Mouse (Mus musculus): ENCODE measurements at regions not wholly inside any gene's neighbourhood (a gene's known extent, or its start where the extent isn't known, plus 50 kb on each side); places are given as distances from the start of the nearest gene placed in this dataset.

DNA sequence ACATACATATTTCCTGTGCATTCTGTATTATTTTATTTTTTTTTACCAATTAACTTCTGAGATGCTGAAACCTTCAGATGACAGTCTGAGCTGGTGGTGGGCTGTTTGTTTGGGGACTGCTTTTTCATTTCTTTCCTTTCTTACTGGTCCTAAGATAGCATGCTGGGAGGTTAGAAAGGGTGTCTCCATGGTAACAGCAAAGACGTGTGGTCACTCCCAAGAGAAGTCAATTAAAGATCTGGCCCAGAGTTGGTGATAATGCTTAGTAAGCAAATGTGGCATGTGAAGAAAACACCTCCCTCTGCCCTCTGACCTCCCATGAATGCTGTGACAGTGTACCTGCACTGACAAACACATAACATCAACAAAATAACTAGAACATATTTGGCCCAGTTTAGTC is 142.5 kb downstream of the Med10 start:
- Histone ChIP-seq H3K27me3 (ENCODE audit: control insufficient read depth, insufficient read depth, low read length) (no peaks in the 10 kb centered on the region), H3K9ac (ENCODE audit: low read depth, low read length) (no peak overlapping the region), H3K36me3 (ENCODE audit: control insufficient read depth, insufficient read depth, low read length) (no peaks in the 10 kb centered on the region), H3K27ac (ENCODE audit: low read depth, low read length) (no peak overlapping the region), H3K9me3 (ENCODE audit: control insufficient read depth, low read length) (no peaks in the 10 kb centered on the region), H3K4me2 (replicated peaks; ENCODE audit: low read depth, low read length) (no peak overlapping the region), H3K4me1 (replicated peaks; ENCODE audit: control insufficient read depth, insufficient read depth, low read length) (no peaks in the 10 kb centered on the region), H3K4me3 (ENCODE audit: low read depth, low read length) (no peak overlapping the region)
- DNase-seq (ENCODE audit: low spot score), result peak; percentile 28
- 7% methylated on average over 1 of the region's 1 CpGs for WGBS
- no peak for ATAC-seq (ENCODE audit: low FRiP score)

DNA sequence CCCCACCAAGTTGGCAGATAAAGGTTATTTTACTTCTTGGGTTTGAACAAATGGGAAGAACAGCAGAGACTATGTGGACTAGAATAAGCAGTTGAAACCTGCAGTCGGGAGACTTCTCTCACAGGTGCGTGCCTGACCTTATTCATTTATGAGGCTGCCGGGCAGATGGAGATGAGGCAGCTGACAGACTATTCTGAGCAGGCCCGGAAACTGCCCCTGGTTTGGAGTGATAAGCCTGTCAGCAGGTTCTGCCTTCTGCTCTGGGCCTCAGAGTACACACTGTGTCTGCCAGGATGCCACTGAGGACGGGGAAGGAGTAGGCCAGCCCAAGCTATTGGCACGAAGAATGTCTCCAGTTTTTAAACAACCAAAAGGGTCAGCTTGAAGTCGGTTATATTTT is 144.4 kb downstream of the Med10 start:
- Histone ChIP-seq H3K9ac (ENCODE audit: low read depth, low read length) (no peak overlapping the region), H3K9me3 (ENCODE audit: control insufficient read depth, low read length) (no peaks in the 10 kb centered on the region), H3K4me1 (replicated peaks; ENCODE audit: control insufficient read depth, insufficient read depth, low read length) (no peaks in the 10 kb centered on the region), H3K27ac (ENCODE audit: low read depth, low read length) (no peak overlapping the region), H3K27me3 (ENCODE audit: control insufficient read depth, insufficient read depth, low read length) (no peaks in the 10 kb centered on the region), H3K4me3 (ENCODE audit: low read depth, low read length) (no peak overlapping the region), H3K4me2 (replicated peaks; ENCODE audit: low read depth, low read length) (no peak overlapping the region), H3K36me3 (ENCODE audit: control insufficient read depth, insufficient read depth, low read length) (no peaks in the 10 kb centered on the region)
- DNase-seq (ENCODE audit: low spot score), result no peak
- no peak for ATAC-seq (ENCODE audit: low FRiP score)
- WGBS, result 79% methylated on average over 7 of the region's 7 CpGs

DNA sequence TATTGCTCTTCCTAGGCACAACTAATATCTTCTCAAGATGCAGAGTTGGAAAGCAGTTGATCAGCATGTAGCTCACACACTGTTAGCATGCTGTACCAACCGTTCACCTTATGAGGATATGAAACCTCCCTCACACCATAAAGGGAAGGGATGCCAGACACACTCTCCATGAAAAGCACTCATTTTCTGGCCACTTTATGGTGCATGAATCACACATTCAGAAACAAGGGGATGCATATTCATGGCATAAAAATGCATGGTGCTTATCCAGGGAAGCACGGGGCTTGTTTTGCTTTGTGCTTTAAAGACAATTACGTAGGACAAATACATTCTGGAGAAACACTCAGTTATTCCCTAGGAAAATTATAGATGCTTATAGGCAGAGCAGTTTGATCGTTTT is 149.9 kb downstream of the Med10 start:
- ATAC-seq (ENCODE audit: low FRiP score) (no peak), DNase-seq (ENCODE audit: low spot score) (no peak)
- 88% methylated on average over 4 of the region's 4 CpGs for WGBS
- Histone ChIP-seq H3K4me2 (replicated peaks; ENCODE audit: low read depth, low read length) (no peak overlapping the region), H3K27me3 (ENCODE audit: control insufficient read depth, insufficient read depth, low read length) (no peaks in the 10 kb centered on the region), H3K27ac (ENCODE audit: low read depth, low read length) (no peak overlapping the region), H3K36me3 (ENCODE audit: control insufficient read depth, insufficient read depth, low read length) (no peaks in the 10 kb centered on the region), H3K9me3 (ENCODE audit: control insufficient read depth, low read length) (no peaks in the 10 kb centered on the region), H3K4me1 (replicated peaks; ENCODE audit: control insufficient read depth, insufficient read depth, low read length) (no peaks in the 10 kb centered on the region), H3K4me3 (ENCODE audit: low read depth, low read length) (no peak overlapping the region), H3K9ac (ENCODE audit: low read depth, low read length) (no peak overlapping the region)

DNA sequence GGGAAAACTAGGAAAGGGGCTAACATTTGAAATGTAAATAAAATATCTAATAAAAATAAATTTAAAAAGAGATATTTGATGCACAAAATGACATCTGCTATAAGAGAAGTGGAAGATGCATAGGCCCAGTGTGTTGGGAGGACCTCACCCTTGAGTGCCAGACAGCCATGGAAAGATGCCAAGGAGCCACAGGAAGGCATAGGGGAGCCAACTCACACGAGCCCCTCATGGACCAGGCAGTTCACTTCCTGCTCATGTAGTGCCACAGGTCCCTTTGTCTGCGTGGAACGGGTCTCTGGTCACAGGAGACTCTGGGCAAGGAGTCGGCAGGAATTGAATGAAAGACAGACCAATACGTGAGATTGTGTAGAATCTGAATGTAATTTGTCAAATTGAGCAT is 152.0 kb downstream of the Med10 start:
- 82% methylated on average over 5 of the region's 5 CpGs for WGBS
- no peaks in the 10 kb centered on the region for H3K9me3 ChIP-seq (ENCODE audit: control insufficient read depth, low read length)
- H3K9ac ChIP-seq (ENCODE audit: low read depth, low read length), result no peak overlapping the region
- H3K36me3 ChIP-seq (ENCODE audit: control insufficient read depth, insufficient read depth, low read length), result no peaks in the 10 kb centered on the region
- no peak overlapping the region for H3K4me3 ChIP-seq (ENCODE audit: low read depth, low read length)
- no peak for DNase-seq (ENCODE audit: low spot score)
- no peaks in the 10 kb centered on the region for H3K4me1 ChIP-seq (replicated peaks; ENCODE audit: control insufficient read depth, insufficient read depth, low read length)
- H3K4me2 ChIP-seq (replicated peaks; ENCODE audit: low read depth, low read length), result no peak overlapping the region
- H3K27me3 ChIP-seq (ENCODE audit: control insufficient read depth, insufficient read depth, low read length), result no peaks in the 10 kb centered on the region
- no peak for ATAC-seq (ENCODE audit: low FRiP score)
- no peak overlapping the region for H3K27ac ChIP-seq (ENCODE audit: low read depth, low read length)

DNA sequence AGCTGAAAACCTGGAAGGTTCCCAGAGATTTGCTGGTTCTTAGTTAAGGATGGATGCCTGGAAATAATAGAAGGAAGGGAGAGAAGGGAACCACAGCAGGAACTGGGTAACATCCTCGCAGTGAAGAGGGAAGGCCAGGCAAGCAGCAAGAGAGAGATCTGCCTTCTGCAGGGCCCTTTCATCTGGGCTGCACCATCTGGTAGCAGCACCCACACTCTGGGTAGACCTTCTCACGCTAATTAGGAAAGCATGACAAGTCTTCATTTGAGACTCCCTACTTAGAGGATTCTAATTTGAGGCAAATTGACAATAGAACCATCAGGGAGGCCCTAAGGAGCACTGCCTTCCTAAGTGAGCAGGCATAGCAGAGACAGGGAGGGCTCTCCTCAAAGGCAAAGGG is 153.3 kb downstream of the Med10 start:
- 57% methylated on average over 2 of the region's 2 CpGs for whole genome bisulfite sequencing
- H3K4me3 ChIP-seq (ENCODE audit: low read depth, low read length), result no peak overlapping the region
- H3K27ac ChIP-seq (ENCODE audit: low read depth, low read length), result no peak overlapping the region
- no peak for ATAC-seq (ENCODE audit: low FRiP score)
- H3K9me3 ChIP-seq (ENCODE audit: control insufficient read depth, low read length), result no peaks in the 10 kb centered on the region
- no peaks in the 10 kb centered on the region for H3K27me3 ChIP-seq (ENCODE audit: control insufficient read depth, insufficient read depth, low read length)
- no peaks in the 10 kb centered on the region for H3K4me1 ChIP-seq (replicated peaks; ENCODE audit: control insufficient read depth, insufficient read depth, low read length)
- no peak for DNase-seq (ENCODE audit: low spot score)
- H3K9ac ChIP-seq (ENCODE audit: low read depth, low read length), result no peak overlapping the region
- H3K36me3 ChIP-seq (ENCODE audit: control insufficient read depth, insufficient read depth, low read length), result no peaks in the 10 kb centered on the region
- no peak overlapping the region for H3K4me2 ChIP-seq (replicated peaks; ENCODE audit: low read depth, low read length)

DNA sequence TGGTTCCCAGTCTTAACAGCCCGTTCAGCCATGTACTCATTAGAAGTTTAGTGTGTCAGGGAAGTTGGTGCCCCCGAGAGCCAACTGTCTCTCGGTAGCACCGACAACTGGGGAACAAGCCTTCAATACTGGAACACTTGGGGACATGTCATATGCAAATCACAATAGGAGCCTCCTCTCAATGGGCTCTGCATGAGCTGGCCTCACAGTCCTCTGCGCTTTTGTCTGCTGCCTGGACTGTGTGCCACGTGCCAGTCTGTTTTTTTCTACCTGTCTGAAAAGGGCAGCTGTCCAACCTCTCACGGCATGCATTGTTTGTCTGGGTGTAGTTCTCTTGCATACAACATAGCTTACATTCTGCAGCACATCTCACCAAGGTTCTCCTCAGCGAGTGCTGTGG is 161.7 kb downstream of the Med10 start:
- Histone ChIP-seq H3K4me3 (ENCODE audit: low read depth, low read length) (no peak overlapping the region), H3K27me3 (ENCODE audit: control insufficient read depth, insufficient read depth, low read length) (no peaks in the 10 kb centered on the region), H3K27ac (ENCODE audit: low read depth, low read length) (no peak overlapping the region), H3K4me1 (replicated peaks; ENCODE audit: control insufficient read depth, insufficient read depth, low read length) (no peaks in the 10 kb centered on the region; the same call in 1 of the 2 replicates), H3K9ac (ENCODE audit: low read depth, low read length) (no peak overlapping the region), H3K9me3 (ENCODE audit: control insufficient read depth, low read length) (no peaks in the 10 kb centered on the region), H3K4me2 (replicated peaks; ENCODE audit: low read depth, low read length) (no peak overlapping the region), H3K36me3 (ENCODE audit: control insufficient read depth, insufficient read depth, low read length) (no peaks in the 10 kb centered on the region)
- 51% methylated on average over 8 of the region's 8 CpGs for WGBS
- no peak for DNase-seq (ENCODE audit: low spot score)
- peak; percentile 51 for ATAC-seq (ENCODE audit: low FRiP score)

DNA sequence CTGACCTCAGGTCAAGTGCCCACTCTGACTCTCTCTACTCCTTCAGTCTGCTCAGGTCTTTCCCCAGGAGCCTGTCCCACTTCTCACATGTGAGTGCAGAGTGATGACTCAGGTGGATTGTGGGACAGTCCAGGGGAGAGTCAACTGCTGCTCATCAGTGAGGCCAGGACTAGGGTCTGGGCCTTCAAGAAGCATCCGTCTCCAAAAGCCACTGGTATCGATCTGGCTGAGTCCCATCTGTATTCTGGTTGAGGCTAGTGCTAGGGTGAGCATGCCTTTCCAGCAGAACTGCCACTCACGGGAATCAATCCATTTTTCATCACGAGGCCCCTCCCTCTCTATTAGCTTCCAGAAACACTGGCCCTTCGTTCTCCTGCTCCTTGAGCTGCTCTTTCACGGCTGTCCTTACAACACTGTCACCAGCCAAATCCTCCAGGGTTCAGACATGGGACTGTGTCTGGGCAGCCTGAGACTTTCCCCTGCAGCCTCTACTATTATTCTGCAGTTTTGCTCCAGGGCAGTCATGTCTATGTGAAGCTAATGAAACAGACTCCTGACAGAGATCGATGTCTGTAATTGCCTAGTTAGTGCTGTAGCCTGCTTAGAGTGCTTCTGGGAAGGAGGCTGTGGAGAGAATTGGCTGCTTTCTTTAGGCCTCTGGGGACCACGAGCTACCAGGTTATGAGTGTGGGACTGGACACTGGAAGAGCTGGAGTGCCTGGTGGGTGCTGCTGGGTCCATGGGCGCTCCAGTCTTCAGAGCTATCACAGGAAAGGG is 169.3 kb downstream of the Med10 start:
- 72% methylated on average over 9 of the region's 9 CpGs for WGBS
- Histone ChIP-seq H3K27me3 (ENCODE audit: control insufficient read depth, insufficient read depth, low read length) (no peaks in the 10 kb centered on the region), H3K36me3 (ENCODE audit: control insufficient read depth, insufficient read depth, low read length) (no peaks in the 10 kb centered on the region), H3K27ac (ENCODE audit: low read depth, low read length) (peak overlapping the region; percentile 58), H3K9me3 (ENCODE audit: control insufficient read depth, low read length) (no peaks in the 10 kb centered on the region), H3K9ac (ENCODE audit: low read depth, low read length) (no peak overlapping the region), H3K4me3 (ENCODE audit: low read depth, low read length) (no peak overlapping the region), H3K4me1 (replicated peaks; ENCODE audit: control insufficient read depth, insufficient read depth, low read length) (no peaks in the 10 kb centered on the region), H3K4me2 (replicated peaks; ENCODE audit: low read depth, low read length) (no peak overlapping the region)
- ATAC-seq (ENCODE audit: low FRiP score) (peak; percentile 72), DNase-seq (ENCODE audit: low spot score) (peak; percentile 39)

DNA sequence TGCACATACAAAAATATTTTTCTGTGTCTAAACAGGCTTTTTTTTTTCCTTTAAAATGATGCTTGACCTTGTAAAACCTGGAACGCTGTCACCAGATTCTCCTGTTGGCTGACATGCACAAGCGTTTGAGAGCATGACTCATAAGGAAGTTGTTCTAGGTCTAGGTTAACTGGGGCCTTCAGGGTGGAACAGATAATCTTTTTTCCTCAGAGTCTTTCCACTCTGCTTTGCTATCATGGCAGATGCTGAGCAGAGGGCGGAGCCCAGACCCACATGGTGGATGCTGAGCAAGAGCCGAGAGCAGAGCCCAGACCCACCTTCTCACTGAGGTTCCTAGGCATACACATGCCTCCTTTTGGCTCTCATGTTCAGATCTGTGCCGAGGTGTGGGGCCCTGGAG is 172.6 kb downstream of the Med10 start:
- Histone ChIP-seq H3K27ac (ENCODE audit: low read depth, low read length) (no peak overlapping the region), H3K4me3 (ENCODE audit: low read depth, low read length) (no peak overlapping the region), H3K36me3 (ENCODE audit: control insufficient read depth, insufficient read depth, low read length) (no peaks in the 10 kb centered on the region), H3K9me3 (ENCODE audit: control insufficient read depth, low read length) (no peaks in the 10 kb centered on the region), H3K27me3 (ENCODE audit: control insufficient read depth, insufficient read depth, low read length) (no peaks in the 10 kb centered on the region), H3K4me1 (replicated peaks; ENCODE audit: control insufficient read depth, insufficient read depth, low read length) (no peaks in the 10 kb centered on the region), H3K4me2 (replicated peaks; ENCODE audit: low read depth, low read length) (no peak overlapping the region), H3K9ac (ENCODE audit: low read depth, low read length) (no peak overlapping the region)
- WGBS, result 83% methylated on average over 5 of the region's 5 CpGs
- DNase-seq (ENCODE audit: low spot score), result no peak
- ATAC-seq (ENCODE audit: low FRiP score), result no peak

DNA sequence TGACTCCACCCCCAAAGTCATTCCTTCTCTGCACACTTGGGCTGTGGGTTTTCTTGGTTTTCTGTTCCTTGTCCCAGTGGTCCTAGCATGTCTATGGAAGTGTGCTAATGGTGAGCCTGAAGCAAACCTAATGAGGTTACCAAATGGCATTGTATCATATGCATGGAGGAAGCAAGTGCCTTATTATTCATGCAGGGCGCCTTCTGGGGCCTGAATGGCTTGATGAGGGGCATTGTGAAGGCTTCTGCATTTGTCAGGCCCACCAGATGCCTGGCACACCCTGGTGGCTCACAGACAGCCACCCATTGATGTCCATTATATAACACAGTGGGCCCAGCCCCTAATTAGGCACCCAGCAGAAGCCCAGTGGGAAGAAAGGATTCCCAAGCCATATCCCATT is 182.0 kb downstream of the Med10 start:
- Histone ChIP-seq H3K27ac (ENCODE audit: low read depth, low read length) (peak overlapping the region; percentile 9; the same call in 1 of the 2 replicates), H3K9ac (ENCODE audit: low read depth, low read length) (no peak overlapping the region), H3K27me3 (ENCODE audit: control insufficient read depth, insufficient read depth, low read length) (no peaks in the 10 kb centered on the region), H3K4me1 (replicated peaks; ENCODE audit: control insufficient read depth, insufficient read depth, low read length) (0 out of 2 replicates have a peak, but pooled peaks cover 2% of the 10 kb centered on the region), H3K4me2 (replicated peaks; ENCODE audit: low read depth, low read length) (no peak overlapping the region), H3K4me3 (ENCODE audit: low read depth, low read length) (no peak overlapping the region), H3K9me3 (ENCODE audit: control insufficient read depth, low read length) (no peaks in the 10 kb centered on the region), H3K36me3 (ENCODE audit: control insufficient read depth, insufficient read depth, low read length) (no peaks in the 10 kb centered on the region)
- WGBS, result 55% methylated on average over 1 of the region's 1 CpGs
- DNase-seq (ENCODE audit: low spot score), result peak; percentile 54
- peak; percentile 87 for ATAC-seq (ENCODE audit: low FRiP score)

All from hindbrain, embryonic 11.5 days (tissue).